Mouse (Mus musculus) embryonic fibroblast, embryonic 13.5 days (primary cell): Measurements from ENCODE around the gene Oxsr1. TPM values are rescaled to one million over a fixed set of nuclear protein-coding genes. Genes with fewer than 3 reads are reported as not detected.

Source experiments
- H3K27ac ChIP-seq: 2 replicates; pipeline ENCODE4 v1.5.1; 2012; ENCODE audit warnings: low read length, control low read depth, inconsistent platforms; ENCODE audit not compliant: insufficient read depth
- H3K4me1 ChIP-seq: 2 replicates; pipeline ENCODE4 v1.6.1; 2011; ENCODE audit warnings: low read length; ENCODE audit not compliant: control insufficient read depth, insufficient read depth
- H3K4me3 ChIP-seq: 2 replicates; pipeline ENCODE4 v1.5.1; 2011; ENCODE audit warnings: mild to moderate bottlenecking, control low read depth, low read length; ENCODE audit not compliant: insufficient read depth
- CTCF ChIP-seq: IDR thresholded peaks from 2 replicates; pipeline ENCODE4 v1.5.1; 2011; ENCODE audit warnings: mild to moderate bottlenecking, control low read depth, low read length, moderate library complexity, borderline replicate concordance; ENCODE audit not compliant: insufficient read depth
- POLR2A ChIP-seq: IDR thresholded peaks from 2 replicates; pipeline ENCODE4 v1.6.1; 2011; ENCODE audit warnings: low read depth, mild to moderate bottlenecking, control low read depth, low read length, moderate library complexity
- polyA plus RNA-seq: library from polyadenylated mRNA; stranded (reverse); fragments of >200 nt; gene quantifications from 2 replicates; pipeline ENCODE4 v1.2.4, GENCODE M21; 2011; ENCODE audit warnings: low read depth; ENCODE audit not compliant: missing spikeins, insufficient read length

The Oxsr1 gene
- polyA plus RNA-seq, 1 experiment, result 53.8 TPM

GRCm38 (mm10) chr9:119207113-119207512 is 115.1 kb downstream of the Oxsr1 start:
- TF ChIP-seq CTCF (no peak), POLR2A (no peak)
- no peak overlapping the region for H3K27ac ChIP-seq
- H3K4me3 ChIP-seq, result no peak overlapping the region
- no peaks in the 10 kb centered on the region for H3K4me1 ChIP-seq

GRCm38 (mm10) chr9:119206666-119207065 is 115.6 kb downstream of the Oxsr1 start:
- no peak for TF ChIP-seq CTCF
- no peak for TF ChIP-seq POLR2A

GRCm38 (mm10) chr9:119205756-119206155 is 116.5 kb downstream of the Oxsr1 start:
- TF ChIP-seq CTCF (no peak), POLR2A (no peak)
- H3K4me3 ChIP-seq, result no peak overlapping the region
- H3K4me1 ChIP-seq, result no peaks in the 10 kb centered on the region
- no peak overlapping the region for H3K27ac ChIP-seq

More at GRCm38 (mm10) chr9:119206666-119207065, 115.6 kb downstream of the Oxsr1 start:
- H3K27ac ChIP-seq, result no peak overlapping the region
- H3K4me3 ChIP-seq, result no peak overlapping the region
- no peaks in the 10 kb centered on the region for H3K4me1 ChIP-seq

- Histone ChIP-seq H3K4me3 (no peak overlapping the region), H3K4me1 (no peaks in the 10 kb centered on the region), H3K27ac (no peak overlapping the region)
- no peak for TF ChIP-seq POLR2A
- no peak for TF ChIP-seq CTCF
Measured at GRCm38 (mm10) chr9:119203617-119204016, 118.6 kb downstream of the Oxsr1 start.

DNA sequence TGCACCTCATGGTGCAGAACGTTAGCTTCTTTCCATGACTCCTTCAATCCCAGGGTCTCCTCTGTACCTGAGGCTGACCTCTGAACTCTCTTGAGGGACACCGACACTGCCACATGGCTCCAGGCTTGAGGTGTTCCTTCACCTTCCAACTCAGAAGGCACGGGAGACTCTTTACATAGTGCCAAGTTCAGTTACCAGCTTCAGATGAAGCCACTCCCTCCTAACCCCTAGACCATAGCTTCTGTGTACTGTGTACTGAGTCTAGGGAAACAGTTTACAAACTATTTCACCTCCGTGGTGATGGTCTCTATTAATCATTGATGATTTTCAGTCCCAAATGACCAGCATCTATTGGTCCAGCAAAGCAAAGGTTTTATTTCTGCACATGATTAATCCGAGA is 120.6 kb downstream of the Oxsr1 start:
- Histone ChIP-seq H3K4me3 (no peak overlapping the region), H3K4me1 (no peaks in the 10 kb centered on the region), H3K27ac (no peak overlapping the region)
- TF ChIP-seq POLR2A (no peak), CTCF (no peak)

- Histone ChIP-seq H3K4me1 (no peaks in the 10 kb centered on the region), H3K27ac (no peak overlapping the region), H3K4me3 (no peak overlapping the region)
- TF ChIP-seq POLR2A (no peak), CTCF (no peak)
Measured at GRCm38 (mm10) chr9:119199151-119199861, 122.9 kb downstream of the Oxsr1 start.

DNA sequence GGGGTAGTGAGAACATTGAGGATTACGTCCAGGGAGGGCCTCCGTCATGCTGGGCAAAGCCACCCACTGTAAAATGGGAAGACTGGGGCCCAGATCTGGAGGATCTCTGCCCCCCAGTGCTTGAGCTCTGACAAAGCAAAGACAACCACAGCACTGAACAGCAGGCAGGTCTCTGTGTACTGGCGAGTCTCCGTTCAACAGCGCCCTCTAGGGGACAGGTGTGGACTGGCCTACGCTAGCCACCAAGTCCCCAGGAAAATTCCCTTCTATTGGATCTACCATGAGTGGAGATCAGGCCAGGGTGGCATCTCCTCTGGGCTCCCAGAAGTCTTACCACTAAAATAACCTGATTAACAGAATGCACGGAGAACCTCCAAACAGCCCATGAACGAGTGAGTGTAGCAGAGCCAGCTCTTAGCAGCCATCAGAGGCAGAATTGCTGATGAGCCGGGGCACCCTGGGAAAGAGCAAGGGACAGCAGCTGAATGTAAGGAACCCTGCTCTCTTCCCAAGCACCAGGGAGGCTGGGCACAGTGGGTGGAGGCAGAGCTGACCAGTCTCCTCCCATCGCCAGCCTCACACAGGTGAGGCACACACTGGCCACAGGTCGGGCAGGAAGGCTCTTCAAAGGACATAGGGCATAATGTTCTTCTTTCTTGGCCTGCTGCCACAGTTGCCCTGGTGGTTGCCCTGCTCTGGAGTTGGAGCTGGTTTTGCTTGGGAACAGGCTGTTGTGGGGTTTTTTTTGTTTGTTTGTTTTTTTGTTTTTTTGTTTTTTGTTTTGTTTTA is 129.8 kb downstream of the Oxsr1 start:
- no peak overlapping the region for H3K27ac ChIP-seq
- TF ChIP-seq POLR2A (no peak), CTCF (peak; percentile 48; the same call in 1 of the 2 replicates)
- H3K4me3 ChIP-seq, result no peak overlapping the region
- no peaks in the 10 kb centered on the region for H3K4me1 ChIP-seq

Other genes with a start within 250 kb of the Oxsr1 start
- 28.3 and 38.7 TPM in 2 replicates for gene Plcd1, start 228.9 kb downstream of the Oxsr1 start, polyA plus RNA-seq
- 0.57 and 1.8 TPM in 2 replicates for gene Dlec1, start 219.9 kb downstream of the Oxsr1 start, polyA plus RNA-seq
- gene Acaa1b, start 165.3 kb downstream of the Oxsr1 start, polyA plus RNA-seq, result 0.98 and 1.0 TPM in 2 replicates
- gene Gm47289, start 163.3 kb downstream of the Oxsr1 start, polyA plus RNA-seq, result not detected in 2 replicates
- not detected in 2 replicates for gene Slc22a13, start 113.3 kb downstream of the Oxsr1 start, polyA plus RNA-seq
- gene Acaa1a, start 17.2 kb upstream of the Oxsr1 start, polyA plus RNA-seq, result 41.4 and 42.4 TPM in 2 replicates
- gene Myd88, start 19.0 kb upstream of the Oxsr1 start, polyA plus RNA-seq, result 25.8 and 27.7 TPM in 2 replicates
- gene Xylb, start 35.0 kb upstream of the Oxsr1 start, polyA plus RNA-seq, result 4.1 and 4.5 TPM in 2 replicates
- not detected in 2 replicates for gene Slc22a14, start 43.1 kb upstream of the Oxsr1 start, polyA plus RNA-seq
- 0.90 and 1.2 TPM in 2 replicates for gene Acvr2b, start 79.7 kb upstream of the Oxsr1 start, polyA plus RNA-seq
- gene Exog, start 122.5 kb upstream of the Oxsr1 start, polyA plus RNA-seq, result 7.9 and 8.3 TPM in 2 replicates